Mouse (Mus musculus): ENCODE results near the gene Sbk1.

DNA sequence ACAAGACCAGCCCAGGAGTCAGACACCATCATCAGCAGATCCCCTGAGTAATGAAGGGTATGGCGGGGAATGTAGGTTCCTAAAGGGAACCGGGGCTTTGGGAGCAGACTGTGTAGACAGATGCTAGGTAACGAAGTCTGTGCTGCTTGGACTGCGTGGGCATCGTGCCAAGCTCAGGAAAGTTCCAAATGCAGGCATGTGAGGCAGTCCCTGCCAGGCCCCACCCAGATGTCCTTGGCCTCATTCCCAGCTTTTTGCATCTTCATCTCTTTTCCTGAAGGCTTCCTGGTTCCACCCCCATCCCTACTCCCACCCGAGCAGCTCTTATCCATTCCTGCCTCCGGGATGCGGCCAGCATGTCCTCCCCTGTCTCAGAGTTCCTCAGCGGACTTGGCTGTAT lies 6.5 kb upstream of the Sbk1 start:
- TF ChIP-seq CTCF (conservative IDR thresholded peaks at IDR 0.05 in 1 of 2, IDR thresholded peaks at IDR 0.05 in 1 of 2; ENCODE audit: low read depth in 2 of 2, low read length in 2 of 2): no peak
- TF ChIP-seq TCF12 (IDR thresholded peaks at IDR 0.05; ENCODE audit: low read depth, low read length): no peak
- no peak for TF ChIP-seq PAX5 (IDR thresholded peaks at IDR 0.05; ENCODE audit: low read length)
- no peak for TF ChIP-seq BHLHE40 (IDR thresholded peaks at IDR 0.05; ENCODE audit: low read depth, low read length)
- no peak for TF ChIP-seq EP300 (IDR thresholded peaks at IDR 0.05; ENCODE audit: low read length)
- TF ChIP-seq JUND (conservative IDR thresholded peaks at IDR 0.05; ENCODE audit: low read depth, low read length): no peak
- no peak for TF ChIP-seq ZKSCAN1 (IDR thresholded peaks at IDR 0.05; ENCODE audit: borderline replicate concordance, low read depth, low read length)
- no peak for TF ChIP-seq ZC3H11A (IDR thresholded peaks at IDR 0.05; ENCODE audit: low read depth, low read length)
- TF ChIP-seq RAD21 (IDR thresholded peaks at IDR 0.05; ENCODE audit: low read depth, low read length): no peak
- TF ChIP-seq POLR2A (IDR thresholded peaks at IDR 0.05; ENCODE audit: low read depth, low read length): no peak
- no peak for TF ChIP-seq ZNF384 (IDR thresholded peaks at IDR 0.05; ENCODE audit: low read depth, low read length)

Measured in CH12.LX (cell line).